Mouse (Mus musculus): ENCODE results near the gene Prkn. TPM values are rescaled to one million over a fixed set of nuclear protein-coding genes. Genes with fewer than 3 reads are reported as not detected.

Prkn gene
- polyA plus RNA-seq, 1 experiment from 2014 or later: 1.5 TPM

DNA sequence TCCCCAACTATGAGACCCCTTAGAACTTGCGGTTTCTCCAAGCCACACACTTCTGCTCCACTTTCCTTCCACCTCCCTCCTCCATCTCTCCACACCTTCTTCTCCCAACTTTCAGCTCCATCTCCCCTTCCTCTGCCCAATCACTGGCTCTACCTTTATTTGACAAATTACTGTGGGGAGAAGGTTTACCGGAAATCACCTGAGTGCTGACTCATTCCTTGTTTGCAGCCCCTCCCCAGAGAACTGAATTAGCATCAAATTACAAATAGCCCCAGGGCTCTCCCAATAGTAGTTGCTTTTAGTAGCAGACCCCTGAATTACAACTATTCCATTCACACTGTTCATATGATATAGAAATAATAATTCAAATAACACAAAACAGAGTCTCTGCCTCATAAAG lies 1036.1 kb downstream of the Prkn start:
- H3K27me3 ChIP-seq (ENCODE audit: control insufficient read depth, insufficient read depth, low read length): no peaks in the 10 kb centered on the region
- no peak overlapping the region for H3K27ac ChIP-seq (ENCODE audit: low read depth, low read length)
- no peaks in the 10 kb centered on the region for H3K9me3 ChIP-seq (ENCODE audit: control insufficient read depth, low read length)
- DNase-seq (ENCODE audit: low spot score) (no peak), ATAC-seq (replicated peaks; ENCODE audit: low FRiP score) (no peak)
- H3K36me3 ChIP-seq (ENCODE audit: control insufficient read depth, insufficient read depth, low read length): no peaks in the 10 kb centered on the region
- H3K4me3 ChIP-seq (ENCODE audit: low read depth, low read length): no peak overlapping the region
- no peaks in the 10 kb centered on the region for H3K4me1 ChIP-seq (replicated peaks; ENCODE audit: control insufficient read depth, insufficient read depth, low read length)
- WGBS: 86% methylated on average over 2 of the region's 2 CpGs
- H3K9ac ChIP-seq (ENCODE audit: low read length): no peak overlapping the region
- no peak overlapping the region for H3K4me2 ChIP-seq (ENCODE audit: low read depth, low read length, severe bottlenecking)

DNA sequence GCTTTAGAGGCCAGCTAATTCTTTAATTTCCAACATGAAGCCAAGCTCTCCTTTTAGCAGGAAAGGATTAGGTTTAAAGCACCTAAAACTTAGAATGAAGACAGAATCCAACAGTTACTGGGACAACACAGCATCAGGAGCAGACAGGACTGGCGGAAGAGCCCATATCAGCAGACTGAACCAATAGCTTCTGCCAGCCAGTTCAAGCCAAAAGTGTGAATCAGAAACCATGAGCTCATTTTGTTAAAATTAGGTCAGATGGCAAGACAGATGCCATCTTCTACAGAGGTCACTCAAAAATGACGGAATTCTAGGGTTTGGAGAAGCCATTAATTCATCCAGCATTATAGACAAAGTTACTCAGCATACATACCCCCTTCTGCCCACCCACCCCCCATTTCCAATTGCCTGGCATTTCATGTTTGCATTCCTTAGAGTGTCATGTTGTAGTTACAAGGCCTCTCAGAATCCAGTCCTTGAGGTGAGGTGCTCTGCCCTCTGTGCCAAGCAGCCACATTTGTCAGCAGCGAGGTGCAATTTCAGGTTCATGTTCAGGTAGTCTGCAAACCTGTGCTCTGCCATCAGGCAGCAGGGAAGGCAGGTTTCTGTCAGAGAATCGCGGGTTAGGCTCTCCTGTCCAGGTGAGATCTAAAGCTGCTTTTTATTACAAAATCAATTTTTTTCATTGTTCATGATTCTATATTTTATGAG lies 1041.1 kb downstream of the Prkn start:
- Histone ChIP-seq H3K27ac (ENCODE audit: low read depth, low read length) (no peak overlapping the region), H3K4me3 (ENCODE audit: low read depth, low read length) (no peak overlapping the region), H3K9me3 (ENCODE audit: control insufficient read depth, low read length) (no peaks in the 10 kb centered on the region), H3K36me3 (ENCODE audit: control insufficient read depth, insufficient read depth, low read length) (no peaks in the 10 kb centered on the region), H3K9ac (ENCODE audit: low read length) (no peak overlapping the region), H3K27me3 (ENCODE audit: control insufficient read depth, insufficient read depth, low read length) (no peaks in the 10 kb centered on the region), H3K4me2 (ENCODE audit: low read depth, low read length, severe bottlenecking) (no peak overlapping the region), H3K4me1 (replicated peaks; ENCODE audit: control insufficient read depth, insufficient read depth, low read length) (no peaks in the 10 kb centered on the region)
- 93% methylated on average over 5 of the region's 5 CpGs for WGBS
- no peak for DNase-seq (ENCODE audit: low spot score)
- ATAC-seq (replicated peaks; ENCODE audit: low FRiP score): no peak

DNA sequence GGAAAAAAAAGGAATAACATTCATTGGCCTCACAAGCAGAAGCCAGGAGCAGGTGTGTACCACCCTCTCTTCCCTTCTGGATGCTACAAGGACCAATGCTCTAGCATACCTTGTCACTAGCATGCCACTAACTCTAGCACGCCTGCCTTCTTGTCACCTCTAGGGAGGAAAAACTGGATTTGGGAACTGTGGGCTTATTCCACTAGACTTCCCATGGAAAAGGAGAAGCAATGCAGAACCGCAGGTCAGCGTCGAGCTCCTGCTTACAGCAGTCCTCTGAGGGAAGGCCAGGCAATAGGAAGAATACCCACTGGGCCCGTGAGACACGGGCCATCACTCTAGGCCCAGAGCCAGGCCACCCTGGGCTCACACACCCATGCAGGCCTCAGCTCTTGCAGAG lies 1045.4 kb downstream of the Prkn start:
- 92% methylated on average over 6 of the region's 6 CpGs for WGBS
- H3K27me3 ChIP-seq (ENCODE audit: control insufficient read depth, insufficient read depth, low read length): no peaks in the 10 kb centered on the region
- H3K4me1 ChIP-seq (replicated peaks; ENCODE audit: control insufficient read depth, insufficient read depth, low read length): no peaks in the 10 kb centered on the region
- no peak overlapping the region for H3K27ac ChIP-seq (ENCODE audit: low read depth, low read length)
- DNase-seq (ENCODE audit: low spot score) (no peak), ATAC-seq (replicated peaks; ENCODE audit: low FRiP score) (no peak)
- H3K9ac ChIP-seq (ENCODE audit: low read length): no peak overlapping the region
- no peak overlapping the region for H3K4me2 ChIP-seq (ENCODE audit: low read depth, low read length, severe bottlenecking)
- no peak overlapping the region for H3K4me3 ChIP-seq (ENCODE audit: low read depth, low read length)
- H3K36me3 ChIP-seq (ENCODE audit: control insufficient read depth, insufficient read depth, low read length): no peaks in the 10 kb centered on the region
- H3K9me3 ChIP-seq (ENCODE audit: control insufficient read depth, low read length): no peaks in the 10 kb centered on the region

DNA sequence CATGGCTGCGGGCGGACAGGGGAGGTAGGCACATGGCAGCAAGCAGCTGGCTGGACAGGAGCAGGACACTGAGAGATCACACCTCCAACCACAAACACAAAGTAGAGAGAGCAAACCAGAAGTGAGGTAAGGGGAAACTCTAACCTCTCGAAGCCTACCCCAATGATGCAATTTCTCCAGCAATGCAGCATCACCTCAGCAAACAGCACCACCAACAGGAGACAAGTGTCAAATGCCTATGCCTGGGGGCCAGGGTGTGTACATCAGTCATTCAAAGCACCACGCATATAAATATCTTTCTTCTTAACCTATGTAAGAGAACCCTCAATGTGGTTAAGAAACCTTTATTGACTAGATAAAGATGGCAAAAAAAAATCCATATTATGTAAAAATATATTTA lies 1046.8 kb downstream of the Prkn start:
- no peak overlapping the region for H3K9ac ChIP-seq (ENCODE audit: low read length)
- no peak overlapping the region for H3K4me3 ChIP-seq (ENCODE audit: low read depth, low read length)
- H3K4me1 ChIP-seq (replicated peaks; ENCODE audit: control insufficient read depth, insufficient read depth, low read length): no peaks in the 10 kb centered on the region
- ATAC-seq (replicated peaks; ENCODE audit: low FRiP score) (no peak), DNase-seq (ENCODE audit: low spot score) (no peak)
- H3K27ac ChIP-seq (ENCODE audit: low read depth, low read length): no peak overlapping the region
- WGBS: 87% methylated on average over 4 of the region's 4 CpGs
- no peak overlapping the region for H3K4me2 ChIP-seq (ENCODE audit: low read depth, low read length, severe bottlenecking)
- H3K9me3 ChIP-seq (ENCODE audit: control insufficient read depth, low read length): no peaks in the 10 kb centered on the region
- H3K27me3 ChIP-seq (ENCODE audit: control insufficient read depth, insufficient read depth, low read length): no peaks in the 10 kb centered on the region
- no peaks in the 10 kb centered on the region for H3K36me3 ChIP-seq (ENCODE audit: control insufficient read depth, insufficient read depth, low read length)

- DNase-seq (ENCODE audit: low spot score) (no peak), ATAC-seq (replicated peaks; ENCODE audit: low FRiP score) (no peak)
- H3K9ac ChIP-seq (ENCODE audit: low read length): no peak overlapping the region
- H3K36me3 ChIP-seq (ENCODE audit: control insufficient read depth, insufficient read depth, low read length): no peaks in the 10 kb centered on the region
- H3K4me1 ChIP-seq (replicated peaks; ENCODE audit: control insufficient read depth, insufficient read depth, low read length): no peaks in the 10 kb centered on the region
- 77% methylated on average over 12 of the region's 12 CpGs for WGBS
- no peak overlapping the region for H3K27ac ChIP-seq (ENCODE audit: low read depth, low read length)
- H3K4me3 ChIP-seq (ENCODE audit: low read depth, low read length): no peak overlapping the region
- no peaks in the 10 kb centered on the region for H3K9me3 ChIP-seq (ENCODE audit: control insufficient read depth, low read length)
- no peak overlapping the region for H3K4me2 ChIP-seq (ENCODE audit: low read depth, low read length, severe bottlenecking)
- no peaks in the 10 kb centered on the region for H3K27me3 ChIP-seq (ENCODE audit: control insufficient read depth, insufficient read depth, low read length)
Observed at GRCm38 (mm10) chr17:11887591-11888205, 1047.5 kb downstream of the Prkn start.

DNA sequence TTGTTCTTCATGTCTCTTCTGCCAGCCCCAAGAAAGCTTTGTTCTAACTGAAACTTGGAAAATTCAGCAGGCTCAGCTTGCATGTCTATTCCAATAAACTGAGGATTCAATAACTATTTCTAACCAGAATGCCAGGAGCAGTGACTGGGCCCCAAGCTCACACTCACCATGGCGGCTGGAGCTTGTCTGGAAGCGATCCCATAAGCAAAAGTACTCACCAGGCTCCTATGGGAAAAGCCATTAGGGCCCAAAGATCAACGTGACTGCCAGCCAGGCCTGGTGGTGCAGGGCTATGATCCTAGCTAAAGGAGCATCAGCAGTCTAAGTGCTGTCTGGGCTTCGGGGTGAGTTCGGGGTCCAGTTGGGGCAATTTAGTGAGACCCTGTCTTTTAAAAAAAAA lies 1048.6 kb downstream of the Prkn start:
- 84% methylated on average over 5 of the region's 5 CpGs for WGBS
- ATAC-seq (replicated peaks; ENCODE audit: low FRiP score): no peak
- DNase-seq (ENCODE audit: low spot score): no peak
- H3K27ac ChIP-seq (ENCODE audit: low read depth, low read length): no peak overlapping the region
- H3K36me3 ChIP-seq (ENCODE audit: control insufficient read depth, insufficient read depth, low read length): no peaks in the 10 kb centered on the region
- no peaks in the 10 kb centered on the region for H3K27me3 ChIP-seq (ENCODE audit: control insufficient read depth, insufficient read depth, low read length)
- no peak overlapping the region for H3K9ac ChIP-seq (ENCODE audit: low read length)
- H3K4me1 ChIP-seq (replicated peaks; ENCODE audit: control insufficient read depth, insufficient read depth, low read length): no peaks in the 10 kb centered on the region
- no peak overlapping the region for H3K4me3 ChIP-seq (ENCODE audit: low read depth, low read length)
- no peaks in the 10 kb centered on the region for H3K9me3 ChIP-seq (ENCODE audit: control insufficient read depth, low read length)
- no peak overlapping the region for H3K4me2 ChIP-seq (ENCODE audit: low read depth, low read length, severe bottlenecking)

GRCm38 (mm10) chr17:11900300-11900699 lies 1060.1 kb downstream of the Prkn start:
- no peak overlapping the region for H3K27ac ChIP-seq (ENCODE audit: low read depth, low read length)
- 88% methylated on average over 7 of the region's 7 CpGs for WGBS
- no peak overlapping the region for H3K9ac ChIP-seq (ENCODE audit: low read length)
- H3K4me3 ChIP-seq (ENCODE audit: low read depth, low read length): no peak overlapping the region
- H3K36me3 ChIP-seq (ENCODE audit: control insufficient read depth, insufficient read depth, low read length): no peaks in the 10 kb centered on the region
- no peak for DNase-seq (ENCODE audit: low spot score)
- no peaks in the 10 kb centered on the region for H3K9me3 ChIP-seq (ENCODE audit: control insufficient read depth, low read length)
- no peak overlapping the region for H3K4me2 ChIP-seq (ENCODE audit: low read depth, low read length, severe bottlenecking)
- H3K27me3 ChIP-seq (ENCODE audit: control insufficient read depth, insufficient read depth, low read length): no peaks in the 10 kb centered on the region
- ATAC-seq (replicated peaks; ENCODE audit: low FRiP score): no peak
- H3K4me1 ChIP-seq (replicated peaks; ENCODE audit: control insufficient read depth, insufficient read depth, low read length): no peaks in the 10 kb centered on the region

DNA sequence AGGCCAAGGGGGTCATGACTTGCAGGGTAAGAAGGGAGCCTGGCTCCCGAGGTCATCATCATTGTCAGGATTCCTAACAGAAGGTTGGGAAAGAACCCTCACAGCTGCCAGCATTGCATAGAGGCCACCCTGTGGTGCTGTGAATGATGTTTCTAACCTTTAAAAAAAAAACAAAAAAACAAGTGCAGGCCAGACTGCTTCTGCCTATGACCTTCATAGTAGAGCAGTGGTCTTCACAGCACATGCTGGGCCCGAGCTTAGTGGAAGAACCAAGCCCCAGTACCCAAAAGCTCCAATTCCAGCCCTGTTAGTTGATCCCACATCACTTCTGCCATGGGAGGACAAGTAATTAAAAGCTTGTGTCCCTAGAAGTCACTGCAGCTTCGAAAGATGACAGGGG lies 1061.5 kb downstream of the Prkn start:
- Histone ChIP-seq H3K9ac (ENCODE audit: low read length) (no peak overlapping the region), H3K27ac (ENCODE audit: low read depth, low read length) (no peak overlapping the region), H3K9me3 (ENCODE audit: control insufficient read depth, low read length) (no peaks in the 10 kb centered on the region), H3K4me3 (ENCODE audit: low read depth, low read length) (no peak overlapping the region), H3K27me3 (ENCODE audit: control insufficient read depth, insufficient read depth, low read length) (no peaks in the 10 kb centered on the region), H3K4me1 (replicated peaks; ENCODE audit: control insufficient read depth, insufficient read depth, low read length) (no peaks in the 10 kb centered on the region), H3K36me3 (ENCODE audit: control insufficient read depth, insufficient read depth, low read length) (no peaks in the 10 kb centered on the region), H3K4me2 (ENCODE audit: low read depth, low read length, severe bottlenecking) (no peak overlapping the region)
- DNase-seq (ENCODE audit: low spot score): no peak
- 73% methylated on average over 3 of the region's 3 CpGs for WGBS
- no peak for ATAC-seq (replicated peaks; ENCODE audit: low FRiP score)

GRCm38 (mm10) chr17:11903001-11903400 lies 1062.8 kb downstream of the Prkn start:
- H3K4me3 ChIP-seq (ENCODE audit: low read depth, low read length): no peak overlapping the region
- no peak overlapping the region for H3K9ac ChIP-seq (ENCODE audit: low read length)
- no peaks in the 10 kb centered on the region for H3K36me3 ChIP-seq (ENCODE audit: control insufficient read depth, insufficient read depth, low read length)
- H3K27me3 ChIP-seq (ENCODE audit: control insufficient read depth, insufficient read depth, low read length): no peaks in the 10 kb centered on the region
- ATAC-seq (replicated peaks; ENCODE audit: low FRiP score) (no peak), DNase-seq (ENCODE audit: low spot score) (no peak)
- H3K4me2 ChIP-seq (ENCODE audit: low read depth, low read length, severe bottlenecking): no peak overlapping the region
- H3K9me3 ChIP-seq (ENCODE audit: control insufficient read depth, low read length): no peaks in the 10 kb centered on the region
- no peaks in the 10 kb centered on the region for H3K4me1 ChIP-seq (replicated peaks; ENCODE audit: control insufficient read depth, insufficient read depth, low read length)
- no peak overlapping the region for H3K27ac ChIP-seq (ENCODE audit: low read depth, low read length)
- 43% methylated on average over 6 of the region's 6 CpGs for WGBS
